Mouse (Mus musculus) olfactory bulb, adult 2 months (tissue): Measurements from ENCODE around the gene Tspan31. TPM values are rescaled to one million over a fixed set of nuclear protein-coding genes. Genes with fewer than 3 reads are reported as not detected.
A peak's percentile ranks its signal among the peaks of the same experiment; 100 is the strongest.

Experiments used
- H3K27ac ChIP-seq: fragments of 200-500 bp; 2 replicates; pipeline ENCODE4 v1.5.1; 2012; ENCODE audit warnings: low read depth, low read length; ENCODE audit not compliant: insufficient read depth
- H3K4me1 ChIP-seq: fragments of 200-500 bp; 2 replicates; pipeline ENCODE4 v1.6.1; 2012; ENCODE audit warnings: low read length; ENCODE audit not compliant: control insufficient read depth, insufficient read depth
- H3K4me3 ChIP-seq: fragments of 200-500 bp; 2 replicates; pipeline ENCODE4 v1.5.1; 2012; ENCODE audit warnings: mild to moderate bottlenecking, low read depth, low read length, moderate library complexity; ENCODE audit not compliant: insufficient read depth
- CTCF ChIP-seq: fragments of 200-500 bp; IDR thresholded peaks from 2 replicates; pipeline ENCODE4 v1.5.1; 2012; ENCODE audit warnings: low read depth, mild to moderate bottlenecking, low read length, moderate library complexity; ENCODE audit not compliant: insufficient read depth
- POLR2A ChIP-seq: fragments of 200-500 bp; IDR thresholded peaks from 2 replicates; pipeline ENCODE4 v1.6.1; 2012; ENCODE audit warnings: mild to moderate bottlenecking, low read depth, low read length, moderate library complexity; ENCODE audit not compliant: insufficient read depth
- WGBS: fragments of 180-500 bp; shearing (Covaris S2); methylation state at CpG from one replicate; pipeline ENCODE4 v1.1.7; 2018; 5-methylcytosine and 5-hydroxymethylcytosine counted together
- polyA plus RNA-seq: library from polyadenylated mRNA; stranded (reverse); fragments of >200 nt; gene quantifications from 2 replicates; pipeline ENCODE4 v1.2.4, GENCODE M21; 2012; ENCODE audit warnings: low replicate concordance; ENCODE audit not compliant: missing spikeins, insufficient read depth, insufficient read length

The Tspan31 gene
- polyA plus RNA-seq, 1 experiment: not detected

- WGBS: 61% methylated on average over 7 of the region's 7 CpGs
- H3K27ac ChIP-seq: no peak overlapping the region
- H3K4me1 ChIP-seq: no peaks in the 10 kb centered on the region
- H3K4me3 ChIP-seq: no peak overlapping the region
- TF ChIP-seq CTCF (no peak), POLR2A (no peak)
Observed at GRCm38 (mm10) chr10:127103631-127104030, 33.6 kb upstream of the Tspan31 start.

GRCm38 (mm10) chr10:127101151-127101550, 31.1 kb upstream of the Tspan31 start:
- H3K4me1 ChIP-seq: peaks cover 21% of the 10 kb centered on the region
- TF ChIP-seq CTCF: no peak
- no peak for TF ChIP-seq POLR2A
- no peak overlapping the region for H3K4me3 ChIP-seq
- WGBS: 84% methylated on average over 6 of the region's 6 CpGs
- H3K27ac ChIP-seq: no peak overlapping the region

GRCm38 (mm10) chr10:127100414-127100813, 30.4 kb upstream of the Tspan31 start:
- peaks cover 27% of the 10 kb centered on the region for H3K4me1 ChIP-seq
- WGBS: 91% methylated on average over 8 of the region's 8 CpGs
- H3K27ac ChIP-seq: no peak overlapping the region
- TF ChIP-seq POLR2A (no peak), CTCF (no peak)
- H3K4me3 ChIP-seq: no peak overlapping the region

GRCm38 (mm10) chr10:127099868-127100267, 29.8 kb upstream of the Tspan31 start:
- H3K4me3 ChIP-seq: no peak overlapping the region
- no peak overlapping the region for H3K27ac ChIP-seq
- TF ChIP-seq CTCF: no peak
- TF ChIP-seq POLR2A: no peak
- H3K4me1 ChIP-seq: peaks cover 30% of the 10 kb centered on the region
- 91% methylated on average over 15 of the region's 15 CpGs for WGBS

GRCm38 (mm10) chr10:127099191-127099590, 29.1 kb upstream of the Tspan31 start:
- 86% methylated on average over 10 of the region's 10 CpGs for WGBS

GRCm38 (mm10) chr10:127098514-127098913, 28.4 kb upstream of the Tspan31 start:
- Histone ChIP-seq H3K4me3 (no peak overlapping the region), H3K4me1 (peaks cover 43% of the 10 kb centered on the region), H3K27ac (no peak overlapping the region)
- TF ChIP-seq POLR2A (no peak), CTCF (no peak)
- 68% methylated on average over 20 of the region's 20 CpGs for WGBS

More at GRCm38 (mm10) chr10:127099191-127099590, 29.1 kb upstream of the Tspan31 start:
- H3K4me3 ChIP-seq: no peak overlapping the region
- H3K27ac ChIP-seq: no peak overlapping the region
- peaks cover 36% of the 10 kb centered on the region for H3K4me1 ChIP-seq
- TF ChIP-seq CTCF: no peak
- no peak for TF ChIP-seq POLR2A

- H3K4me3 ChIP-seq: no peak overlapping the region
- peak overlapping the region; percentile 35; the same call in 1 of the 2 replicates for H3K27ac ChIP-seq
- 6% methylated on average over 7 of the region's 7 CpGs for WGBS
- H3K4me1 ChIP-seq: peaks cover 72% of the 10 kb centered on the region
- TF ChIP-seq POLR2A (no peak), CTCF (no peak)
Observed at GRCm38 (mm10) chr10:127094382-127094802, 24.3 kb upstream of the Tspan31 start.

GRCm38 (mm10) chr10:127092742-127093141, 22.7 kb upstream of the Tspan31 start:
- Histone ChIP-seq H3K4me1 (peaks cover 73% of the 10 kb centered on the region), H3K27ac (no peak overlapping the region), H3K4me3 (no peak overlapping the region)
- 42% methylated on average over 4 of the region's 4 CpGs for WGBS
- no peak for TF ChIP-seq CTCF
- TF ChIP-seq POLR2A: no peak

- peak overlapping the region; percentile 9 for H3K4me3 ChIP-seq
- WGBS: 12% methylated on average over 51 of the region's 51 CpGs
- H3K27ac ChIP-seq: 0 out of 2 replicates have a peak overlapping the region, but pooled peaks have one; percentile 32
- TF ChIP-seq POLR2A: no peak
- TF ChIP-seq CTCF: no peak
- peaks cover 72% of the 10 kb centered on the region for H3K4me1 ChIP-seq
Observed at GRCm38 (mm10) chr10:127091507-127092396, 21.7 kb upstream of the Tspan31 start.
